Mouse (Mus musculus): ENCODE data around the gene Nmral1.
"Not testable (repeated sequence)": the region's sequence is repeated elsewhere in the genome, so short reads cannot be mapped to it uniquely, and the experiment has no call there.

Gene Nmral1

GRCm38 (mm10) chr16:4718753-4719518 is at the start of gene Nmral1:
TSS of gene Nmral1 (minus strand) at chr16:4719356.
- DNase-seq (ENCODE audit: low spot score in 2 of 2), result peak; percentile 56 to 73

GRCm38 (mm10) chr16:4768719-4769118 is 49.6 kb upstream of the Nmral1 start:
- DNase-seq (ENCODE audit: low spot score in 2 of 2), result no peak

- no peak for DNase-seq (ENCODE audit: low spot score in 2 of 2)
Measured at GRCm38 (mm10) chr16:4767012-4767790, 48.0 kb upstream of the Nmral1 start.

GRCm38 (mm10) chr16:4765852-4766251 is 46.7 kb upstream of the Nmral1 start:
- no peak for DNase-seq (ENCODE audit: low spot score in 2 of 2)

GRCm38 (mm10) chr16:4763276-4763675 is 44.1 kb upstream of the Nmral1 start:
- DNase-seq (ENCODE audit: low spot score in 2 of 2), result peak; percentile 20 to 34

- no peak for DNase-seq (ENCODE audit: low spot score in 2 of 2)
Measured at GRCm38 (mm10) chr16:4762437-4762836, 43.3 kb upstream of the Nmral1 start.

- DNase-seq (ENCODE audit: low spot score in 2 of 2), result not testable (repeated sequence)
Measured at GRCm38 (mm10) chr16:4756660-4757335, 37.6 kb upstream of the Nmral1 start.

GRCm38 (mm10) chr16:4754045-4754444 is 34.9 kb upstream of the Nmral1 start:
- no peak for DNase-seq (ENCODE audit: low spot score in 2 of 2)

GRCm38 (mm10) chr16:4752155-4752554 is 33.0 kb upstream of the Nmral1 start:
- no peak for DNase-seq (ENCODE audit: low spot score in 2 of 2)

GRCm38 (mm10) chr16:4742186-4742585 is 23.0 kb upstream of the Nmral1 start:
- DNase-seq (ENCODE audit: low spot score in 2 of 2), result no peak

GRCm38 (mm10) chr16:4739994-4740393 is 20.8 kb upstream of the Nmral1 start:
- DNase-seq (ENCODE audit: low spot score in 2 of 2), result no peak

GRCm38 (mm10) chr16:4736262-4736661 is 17.1 kb upstream of the Nmral1 start:
- no peak for DNase-seq (ENCODE audit: low spot score in 2 of 2)

- DNase-seq (ENCODE audit: low spot score in 2 of 2), result no peak
Measured at GRCm38 (mm10) chr16:4730776-4731358, 11.7 kb upstream of the Nmral1 start.

GRCm38 (mm10) chr16:4727963-4728362 is 8.8 kb upstream of the Nmral1 start:
- DNase-seq (ENCODE audit: low spot score in 2 of 2), result peak; percentile 32 to 41

GRCm38 (mm10) chr16:4727526-4727925 is 8.4 kb upstream of the Nmral1 start:
- no peak for DNase-seq (ENCODE audit: low spot score in 2 of 2)

- peak; percentile 45 to 53 for DNase-seq (ENCODE audit: low spot score in 2 of 2)
Measured at GRCm38 (mm10) chr16:4726528-4727128, 7.5 kb upstream of the Nmral1 start.

- DNase-seq (ENCODE audit: low spot score in 2 of 2), result peak; percentile 94 to 95
Measured at GRCm38 (mm10) chr16:4725780-4726527, 6.8 kb upstream of the Nmral1 start, which contains the start of gene Hmox2. TSS of gene Hmox2 (plus strand) at chr16:4726361.

- no peak for DNase-seq (ENCODE audit: low spot score in 2 of 2)
Measured at GRCm38 (mm10) chr16:4725266-4725665, 6.1 kb upstream of the Nmral1 start.

- DNase-seq (ENCODE audit: low spot score in 2 of 2), result peak; percentile 39 to 46
Measured at GRCm38 (mm10) chr16:4722915-4723209, 3.7 kb upstream of the Nmral1 start.

GRCm38 (mm10) chr16:4722128-4722914 is 3.2 kb upstream of the Nmral1 start:
- peak; percentile 23 to 57 for DNase-seq (ENCODE audit: low spot score in 2 of 2)
